Mouse (Mus musculus) stomach, embryonic 14.5 days (tissue): Measurements from ENCODE around the gene Prl3d3. TPM values are rescaled to one million over a fixed set of nuclear protein-coding genes. Genes with fewer than 3 reads are reported as not detected.
"Not testable (repeated sequence)": the region's sequence is repeated elsewhere in the genome, so short reads cannot be mapped to it uniquely, and the experiment has no call there.

Experiments used
- ATAC-seq: fragments of 200-750 bp; cut with Nextera tagmentation; 2 replicates; pipeline ENCODE4 v1.8.0; 2017; ENCODE audit warnings: low read depth, moderate TSS enrichment; ENCODE audit not compliant: insufficient number of reproducible peaks, insufficient read depth, low FRiP score
- H3K27ac ChIP-seq: fragments of 300-500 bp; sonication (generic); 2 replicates; pipeline ENCODE4 v1.5.1; 2014; ENCODE audit warnings: mild to moderate bottlenecking, low read length, moderate library complexity, mixed read lengths
- H3K27me3 ChIP-seq: fragments of 300-500 bp; sonication (generic); 2 replicates; pipeline ENCODE4 v1.6.1; 2014; ENCODE audit warnings: low read length, control low read depth, mixed read lengths; ENCODE audit not compliant: control insufficient read depth, insufficient read depth
- H3K36me3 ChIP-seq: fragments of 300-500 bp; sonication (generic); 2 replicates; pipeline ENCODE4 v1.6.1; 2014; ENCODE audit warnings: mild to moderate bottlenecking, control low read depth, low read length, moderate library complexity, mixed read lengths; ENCODE audit not compliant: control insufficient read depth, insufficient read depth
- H3K4me1 ChIP-seq: fragments of 300-500 bp; sonication (generic); 2 replicates; pipeline ENCODE4 v1.6.1; 2014; ENCODE audit warnings: low read length, control low read depth, mixed read lengths; ENCODE audit not compliant: control insufficient read depth, insufficient read depth
- H3K4me2 ChIP-seq: fragments of 300-500 bp; sonication (generic); replicated peaks from 2 replicates; pipeline ENCODE4 v1.6.1; 2014; ENCODE audit warnings: low read depth, low read length, control low read depth
- H3K4me3 ChIP-seq: fragments of 300-500 bp; sonication (generic); 2 replicates; pipeline ENCODE4 v1.5.1; 2014; ENCODE audit warnings: low read depth, low read length, control low read depth
- H3K9ac ChIP-seq: fragments of 300-500 bp; sonication (generic); replicated peaks from 2 replicates; pipeline ENCODE4 v1.6.1; 2014; ENCODE audit warnings: low read depth, mild to moderate bottlenecking, control low read depth, low read length, moderate library complexity, mixed read lengths
- H3K9me3 ChIP-seq: fragments of 300-500 bp; sonication (generic); 2 replicates; pipeline ENCODE4 v1.6.1; 2016; ENCODE audit warnings: low read depth, low read length, control low read depth; ENCODE audit not compliant: control insufficient read depth
- WGBS: fragments of 180-500 bp; shearing (Covaris S2); extraction: QIAGEN DNeasy Blood & Tissue Kit; methylation state at CpG from one replicate; pipeline ENCODE4 v1.1.7; 2014; 5-methylcytosine and 5-hydroxymethylcytosine counted together
- polyA plus RNA-seq: library from polyadenylated mRNA; unstranded; fragments of >200 nt; fragmentation: Nextera tagmentation; extraction: Ambion mirVana; gene quantifications from 2 replicates; pipeline ENCODE4 v1.2.1, GENCODE M21; 2014

The Prl3d3 gene
- polyA plus RNA-seq = not detected in 2 replicates

DNA sequence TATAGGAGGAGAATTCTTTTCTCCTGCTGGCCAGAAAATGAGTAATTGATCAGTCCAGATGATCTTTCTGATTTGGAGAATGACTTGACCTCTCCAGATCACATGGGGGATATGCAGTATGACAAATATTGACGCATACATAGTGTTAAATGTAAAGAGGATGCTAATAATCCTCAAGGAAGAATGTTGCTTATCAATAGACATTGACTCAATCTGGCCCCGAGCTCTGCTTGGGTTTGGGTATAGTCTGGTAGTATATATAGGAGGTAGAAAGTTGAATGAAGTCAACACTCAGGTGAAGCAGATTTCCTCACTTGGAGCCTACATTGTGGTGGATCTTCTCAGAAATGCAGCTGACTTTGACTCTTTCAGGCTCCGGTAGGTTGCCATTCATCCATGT, at the start of gene Prl3d3:
Prl3d3 (plus strand) TSS at position 301 of the 400 bp plus-strand sequence.
- not testable (repeated sequence) for H3K4me1 ChIP-seq, H3K9me3 ChIP-seq, H3K27ac ChIP-seq, ATAC-seq, H3K36me3 ChIP-seq, H3K4me3 ChIP-seq, H3K9ac ChIP-seq, H3K27me3 ChIP-seq, H3K4me2 ChIP-seq
- WGBS = 88% methylated on average over 2 of the region's 3 CpGs

GRCm38 (mm10) chr13:27121398-27121797, 35.2 kb upstream of the Prl3d3 start, which contains the start of gene Prl3d2:
Gene Prl3d2, plus strand, starts transcription at chr13:27121698.
- not testable (repeated sequence) for H3K36me3 ChIP-seq, H3K4me3 ChIP-seq, H3K9ac ChIP-seq, H3K4me1 ChIP-seq, ATAC-seq, H3K9me3 ChIP-seq, H3K27ac ChIP-seq, H3K27me3 ChIP-seq, H3K4me2 ChIP-seq
- 93% methylated on average over 4 of the region's 4 CpGs for WGBS

DNA sequence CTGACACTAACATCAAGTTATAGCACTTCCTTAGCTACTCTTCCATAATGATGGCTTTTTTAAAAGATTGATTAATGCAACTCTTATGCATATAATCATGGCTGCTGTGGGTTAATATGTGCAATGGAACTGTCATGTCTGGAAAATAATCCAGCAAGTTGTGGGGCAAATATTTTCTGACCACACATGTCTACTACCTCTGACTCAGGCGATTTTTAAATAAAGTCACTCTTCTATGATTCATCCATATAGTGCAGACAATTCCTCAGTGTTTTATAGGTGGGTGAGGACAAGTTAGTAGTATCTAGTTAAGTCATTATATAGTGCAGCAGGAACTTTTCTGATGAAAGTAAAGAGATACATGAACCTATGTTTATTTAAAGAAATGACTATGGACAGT, 8.3 kb upstream of the Prl3d3 start:
- Histone ChIP-seq H3K4me2 (no peak overlapping the region), H3K27ac (no peak overlapping the region), H3K27me3 (no peaks in the 10 kb centered on the region), H3K9me3 (no peaks in the 10 kb centered on the region), H3K9ac (no peak overlapping the region), H3K36me3 (no peaks in the 10 kb centered on the region), H3K4me1 (no peaks in the 10 kb centered on the region), H3K4me3 (no peak overlapping the region)
- 70% methylated on average over 1 of the region's 1 CpGs for WGBS
- ATAC-seq = no peak

DNA sequence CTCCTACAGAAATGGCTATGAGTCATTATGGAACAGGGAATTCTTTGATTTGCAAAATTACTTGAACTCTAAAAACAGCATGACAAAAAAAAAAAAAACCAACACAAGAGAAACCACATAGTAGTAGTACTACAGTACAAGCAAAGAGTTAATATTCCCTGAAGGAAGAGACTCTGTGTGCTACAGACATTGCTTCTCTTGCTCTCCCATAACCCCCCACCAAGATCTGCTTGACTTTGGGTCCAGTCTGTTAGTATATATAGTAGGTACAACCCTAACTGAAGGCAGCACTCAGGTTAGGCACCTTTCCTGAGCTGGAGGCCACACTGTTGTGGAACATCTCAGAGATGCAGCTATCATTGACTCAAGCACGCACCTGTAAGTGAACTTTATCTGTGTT, 39.8 kb downstream of the Prl3d3 start, which contains the start of gene Prl3c1:
Prl3c1 (plus strand) TSS at position 301 of the 400 bp plus-strand sequence.
- no peak within 1 kb of the TSS for H3K4me3 ChIP-seq
- ATAC-seq = no peak
- no peaks in the 10 kb centered on the region for H3K4me1 ChIP-seq
- H3K9me3 ChIP-seq = no peaks in the 10 kb centered on the region
- H3K9ac ChIP-seq = no peak within 1 kb of the TSS
- H3K27ac ChIP-seq = no peak within 1 kb of the TSS
- no peaks in the 10 kb centered on the region for H3K36me3 ChIP-seq
- no peak within 1 kb of the TSS for H3K4me2 ChIP-seq
- H3K27me3 ChIP-seq = no peaks in the 10 kb centered on the region
- WGBS = 80% methylated on average over 1 of the region's 1 CpGs

Other genes with a start within 250 kb of the Prl3d3 start
- not detected in 2 replicates for gene Prl, start 99.2 kb upstream of the Prl3d3 start, polyA plus RNA-seq
- not detected in 2 replicates for gene Prl3d1, start 62.6 kb upstream of the Prl3d3 start, polyA plus RNA-seq
- gene Prl3d2, start 35.1 kb upstream of the Prl3d3 start, polyA plus RNA-seq = not detected in 2 replicates
- not detected in 2 replicates for gene Prl3c1, start 39.9 kb downstream of the Prl3d3 start, polyA plus RNA-seq
- gene Prl3b1, start 85.1 kb downstream of the Prl3d3 start, polyA plus RNA-seq = not detected in 2 replicates
- not detected in 2 replicates for gene Prl3a1, start 102.6 kb downstream of the Prl3d3 start, polyA plus RNA-seq
- gene Prl6a1, start 155.8 kb downstream of the Prl3d3 start, polyA plus RNA-seq = not detected in 2 replicates
- not detected in 2 replicates for gene Prl8a2, start 188.9 kb downstream of the Prl3d3 start, polyA plus RNA-seq
- not detected in 2 replicates for gene Prl2b1, start 234.1 kb downstream of the Prl3d3 start, polyA plus RNA-seq